Mouse (Mus musculus) testis, postnatal 10 days (tissue): Measurements from ENCODE around the gene Cfap45.

Experiments
- DNase-seq: peaks from one replicate; pipeline ENCODE4 v3.0.0; 2021; ENCODE audit warnings: low spot score

Gene Cfap45

GRCm38 (mm10) chr1:172518013-172518412 is 2.6 kb upstream of the Cfap45 start:
- no peak for DNase-seq

GRCm38 (mm10) chr1:172519644-172520043 is 957 bp upstream of the Cfap45 start:
- DNase-seq, result no peak

- DNase-seq, result no peak
These were observed 1.9 kb downstream of the Cfap45 start for GRCm38 (mm10) chr1:172522524-172522923.

- DNase-seq, result no peak
These were observed 3.1 kb downstream of the Cfap45 start for GRCm38 (mm10) chr1:172523699-172524101.

DNA sequence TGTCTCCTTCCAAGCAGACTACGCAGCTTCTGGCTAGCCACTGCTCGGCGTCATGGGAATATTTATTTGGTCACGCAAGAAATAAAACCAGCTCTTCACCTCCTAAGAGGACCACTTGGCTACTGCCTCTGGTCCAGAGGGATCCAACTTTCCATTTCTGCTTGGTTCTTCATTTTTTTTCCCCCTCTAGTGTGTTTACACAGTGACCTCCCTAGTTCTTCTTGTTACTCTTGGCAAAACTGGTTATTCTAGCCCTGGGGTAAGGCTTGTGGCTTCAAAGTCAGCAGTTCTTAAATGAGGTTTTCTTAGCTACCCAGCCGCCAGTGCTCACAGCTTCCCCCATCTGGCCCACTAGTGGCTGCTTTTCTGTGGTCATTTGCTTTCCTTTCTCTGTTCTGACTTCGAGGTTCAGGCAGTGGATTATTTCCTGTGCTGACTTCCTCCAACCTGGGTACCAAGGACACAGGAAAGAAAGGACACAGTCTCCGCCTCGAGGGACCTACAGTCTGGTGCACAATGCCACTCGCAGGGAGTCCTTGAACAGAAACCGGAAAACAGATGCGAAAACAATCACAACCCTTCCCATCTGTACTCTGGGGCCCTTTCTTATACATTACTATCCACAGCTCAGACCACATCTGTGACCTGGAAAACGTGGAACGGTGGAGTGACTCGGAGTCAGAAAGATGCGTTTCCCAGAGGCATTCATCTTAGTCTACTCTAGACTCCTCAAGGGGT is 4.6 kb downstream of the Cfap45 start:
- no peak for DNase-seq

DNA sequence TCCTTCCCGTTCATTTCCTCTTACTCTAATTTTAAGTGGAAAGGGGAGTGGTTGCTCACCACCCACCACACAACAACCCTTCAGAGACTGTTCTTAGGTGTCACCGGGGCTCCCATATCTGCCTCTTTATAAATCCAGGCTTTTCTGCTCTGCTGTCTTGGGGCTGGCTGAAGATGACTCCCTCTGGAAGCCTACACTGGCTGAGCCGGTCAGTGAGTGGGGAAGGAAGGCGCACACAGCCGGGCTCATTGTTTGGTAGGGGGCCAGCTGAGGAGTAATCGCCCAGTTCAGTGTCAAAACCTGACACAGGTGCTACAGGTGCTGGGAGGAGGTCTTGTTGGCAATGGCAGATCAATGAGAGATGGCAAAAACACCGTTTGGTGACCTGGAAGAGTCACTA is 5.4 kb downstream of the Cfap45 start:
- DNase-seq, result no peak

GRCm38 (mm10) chr1:172526380-172527081 is 5.9 kb downstream of the Cfap45 start:
- no peak for DNase-seq

GRCm38 (mm10) chr1:172527431-172527830 is 6.8 kb downstream of the Cfap45 start:
- no peak for DNase-seq

- DNase-seq, result peak; percentile 94
These were observed 8.1 kb downstream of the Cfap45 start for GRCm38 (mm10) chr1:172528701-172529100.

DNA sequence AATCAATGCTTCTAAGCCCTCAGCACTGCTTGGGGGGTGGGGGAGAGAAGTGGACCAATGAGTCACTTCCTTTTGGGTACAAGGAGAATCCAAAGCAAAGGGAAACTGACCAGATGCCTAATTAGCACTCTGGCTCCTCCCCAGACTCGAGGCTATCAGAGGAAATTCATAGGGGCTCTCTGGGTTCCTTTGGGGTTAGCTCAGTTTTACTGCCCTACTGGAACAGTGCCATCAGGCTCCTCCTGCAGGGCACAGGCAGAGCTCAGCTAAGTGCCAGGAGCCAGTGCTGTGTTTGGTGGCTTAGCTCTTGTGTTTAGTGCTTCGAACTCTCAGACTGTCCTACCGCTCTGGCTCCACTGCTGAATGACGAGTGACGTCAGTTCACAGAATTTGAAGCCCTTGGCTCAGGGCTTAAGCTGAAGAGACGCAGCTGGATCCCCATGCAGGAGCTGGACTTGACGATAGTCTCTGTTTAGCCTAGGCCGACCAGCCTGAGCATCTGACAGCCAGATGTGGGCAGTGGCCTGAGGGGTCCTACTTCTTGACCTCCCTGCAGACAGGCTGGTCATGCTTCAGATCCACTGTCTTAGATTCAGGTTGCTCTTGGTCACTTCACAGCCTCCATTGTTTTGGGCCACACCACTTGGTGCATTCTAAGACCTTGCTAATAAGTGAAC is 10.1 kb downstream of the Cfap45 start:
- no peak for DNase-seq

GRCm38 (mm10) chr1:172532551-172532950 is 11.9 kb downstream of the Cfap45 start:
- peak; percentile 61 for DNase-seq

DNA sequence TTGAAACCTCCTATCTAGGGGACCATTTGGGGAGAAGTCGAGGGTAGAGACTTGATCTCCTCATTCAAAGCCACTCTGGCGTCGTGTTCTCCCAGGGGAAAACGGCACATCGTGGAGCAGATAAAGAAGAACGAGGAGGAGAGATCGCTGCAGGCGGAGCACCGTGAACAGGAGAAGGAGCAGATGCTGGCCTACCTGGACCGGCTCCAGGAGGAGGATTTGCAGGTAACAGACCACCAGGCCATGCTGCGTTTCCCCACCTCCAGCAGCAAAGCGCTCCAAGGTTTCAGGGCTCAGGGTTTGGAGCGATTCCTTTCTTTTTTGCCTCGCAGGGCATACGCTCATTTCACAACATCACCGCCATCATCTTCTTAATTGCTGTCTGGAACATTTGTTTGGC is 14.5 kb downstream of the Cfap45 start:
- no peak for DNase-seq

GRCm38 (mm10) chr1:172539827-172540226 is 19.2 kb downstream of the Cfap45 start:
- no peak for DNase-seq

DNA sequence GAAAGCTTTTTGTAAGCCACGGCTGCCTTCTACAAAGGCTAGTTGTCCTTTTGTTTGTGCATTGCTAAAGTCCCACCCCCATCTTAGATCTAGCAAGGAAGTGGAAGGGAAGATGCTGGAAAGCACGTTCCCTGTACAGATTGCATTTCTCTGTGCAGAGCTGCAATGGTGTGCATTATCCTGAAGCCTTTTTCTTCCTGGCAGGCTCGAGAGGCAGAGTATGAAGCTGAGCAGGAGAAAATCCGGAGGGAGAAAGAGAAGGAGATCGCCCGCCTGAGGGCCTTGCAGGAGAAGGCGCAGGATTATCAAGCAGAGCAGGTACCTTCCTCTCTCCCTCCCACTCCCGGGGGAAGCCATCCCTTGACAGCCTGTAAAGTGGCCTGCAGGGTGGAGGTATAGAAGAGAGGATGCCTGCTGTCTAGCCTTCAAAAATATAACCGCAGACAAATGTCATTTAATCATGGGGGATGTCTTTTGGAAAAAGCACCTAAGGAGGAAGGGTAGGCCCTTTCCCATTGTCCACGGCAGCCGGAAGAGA is 19.8 kb downstream of the Cfap45 start:
- DNase-seq, result no peak

GRCm38 (mm10) chr1:172546062-172546461 is 25.5 kb downstream of the Cfap45 start:
- DNase-seq, result no peak

DNA sequence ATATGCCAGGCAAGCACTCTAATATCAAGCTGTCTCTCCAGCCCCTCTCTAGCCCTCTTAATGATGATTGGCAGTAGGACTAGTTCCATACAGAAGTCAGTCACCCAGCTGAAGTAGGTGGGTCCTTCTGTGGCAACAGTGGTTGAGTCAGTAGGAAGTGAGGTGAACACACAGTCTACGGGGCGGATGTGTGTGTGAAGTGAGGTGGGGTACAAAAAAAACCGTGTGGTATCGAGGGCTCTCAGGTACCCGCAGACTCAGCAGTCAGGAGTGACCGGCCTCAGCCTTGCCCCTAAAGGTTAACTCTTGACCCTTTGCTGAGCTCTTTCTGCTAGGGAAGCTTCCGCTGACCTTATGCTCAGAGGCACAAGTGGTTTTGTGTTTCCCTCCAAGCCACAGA is 27.9 kb downstream of the Cfap45 start:
- no peak for DNase-seq

DNA sequence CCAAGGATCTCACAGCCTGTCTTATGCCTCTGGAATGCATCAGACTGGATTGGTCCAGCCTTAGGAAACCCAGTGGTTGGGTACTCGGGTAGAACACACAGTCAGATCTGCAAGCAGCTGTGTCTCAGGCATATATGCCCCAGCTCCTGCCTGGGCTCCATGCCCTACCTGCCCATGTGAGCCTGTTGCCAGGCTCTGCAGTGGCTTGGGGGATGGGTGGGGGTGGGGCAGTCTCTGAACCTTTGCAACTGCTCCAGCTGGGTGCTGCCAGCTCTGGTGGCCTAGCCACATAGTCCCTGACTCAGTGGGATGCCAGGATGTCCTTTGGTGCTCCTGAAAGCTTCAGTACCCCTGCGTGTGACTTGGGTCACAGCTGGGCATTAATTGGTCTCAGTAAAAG is 28.7 kb downstream of the Cfap45 start:
- DNase-seq, result no peak

DNA sequence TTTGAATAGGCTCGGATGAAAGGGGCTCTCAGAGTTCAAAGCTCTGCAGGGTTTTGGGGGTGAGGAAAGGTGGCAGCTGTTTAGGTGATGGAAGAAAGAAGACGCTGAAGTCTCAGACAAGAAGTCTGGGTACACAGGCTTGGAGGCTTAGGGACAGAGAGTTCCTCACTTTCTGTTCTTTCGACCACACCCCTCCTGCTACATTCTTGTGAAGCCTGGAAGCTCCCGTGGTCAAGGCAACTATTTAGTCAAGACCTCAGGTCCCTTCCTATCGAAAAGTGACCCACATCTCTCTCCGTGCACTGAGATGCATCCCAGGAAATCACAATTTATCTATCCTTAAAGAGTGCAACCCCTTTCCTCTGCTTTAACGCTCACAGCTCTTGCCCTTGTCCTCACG is 29.1 kb downstream of the Cfap45 start:
- no peak for DNase-seq

GRCm38 (mm10) chr1:172550551-172550951 is 29.9 kb downstream of the Cfap45 start:
- DNase-seq, result no peak

- DNase-seq, result no peak
These were observed 30.4 kb downstream of the Cfap45 start for GRCm38 (mm10) chr1:172551009-172551408.

GRCm38 (mm10) chr1:172552623-172553022 is 32.0 kb downstream of the Cfap45 start:
- no peak for DNase-seq

GRCm38 (mm10) chr1:172555638-172556037 is 35.0 kb downstream of the Cfap45 start, which contains the start of gene Vsig8:
Vsig8 (plus strand) TSS chr1:172555938.
- DNase-seq, result no peak
